Mouse (Mus musculus) megakaryocyte, embryonic 14.5 days (primary cell): Measurements from ENCODE around the gene Plxna1.

Experiments
- FLI1 ChIP-seq: IDR thresholded peaks from 2 replicates; pipeline ENCODE4 v1.6.1; 2012; ENCODE audit warnings: low read length, inconsistent platforms, mixed read lengths
- GATA1 ChIP-seq: IDR thresholded peaks from 3 replicates; pipeline ENCODE4 v1.6.1; 2012; ENCODE audit warnings: mixed read lengths, low read length, inconsistent platforms, borderline replicate concordance

- no peak for TF ChIP-seq FLI1
- no peak for TF ChIP-seq GATA1
Observed at GRCm38 (mm10) chr6:89389771-89390170, 27.4 kb upstream of the Plxna1 start.
